8 mouse cellular contexts compared by ENCODE assay signal in the genomic region with DNA sequence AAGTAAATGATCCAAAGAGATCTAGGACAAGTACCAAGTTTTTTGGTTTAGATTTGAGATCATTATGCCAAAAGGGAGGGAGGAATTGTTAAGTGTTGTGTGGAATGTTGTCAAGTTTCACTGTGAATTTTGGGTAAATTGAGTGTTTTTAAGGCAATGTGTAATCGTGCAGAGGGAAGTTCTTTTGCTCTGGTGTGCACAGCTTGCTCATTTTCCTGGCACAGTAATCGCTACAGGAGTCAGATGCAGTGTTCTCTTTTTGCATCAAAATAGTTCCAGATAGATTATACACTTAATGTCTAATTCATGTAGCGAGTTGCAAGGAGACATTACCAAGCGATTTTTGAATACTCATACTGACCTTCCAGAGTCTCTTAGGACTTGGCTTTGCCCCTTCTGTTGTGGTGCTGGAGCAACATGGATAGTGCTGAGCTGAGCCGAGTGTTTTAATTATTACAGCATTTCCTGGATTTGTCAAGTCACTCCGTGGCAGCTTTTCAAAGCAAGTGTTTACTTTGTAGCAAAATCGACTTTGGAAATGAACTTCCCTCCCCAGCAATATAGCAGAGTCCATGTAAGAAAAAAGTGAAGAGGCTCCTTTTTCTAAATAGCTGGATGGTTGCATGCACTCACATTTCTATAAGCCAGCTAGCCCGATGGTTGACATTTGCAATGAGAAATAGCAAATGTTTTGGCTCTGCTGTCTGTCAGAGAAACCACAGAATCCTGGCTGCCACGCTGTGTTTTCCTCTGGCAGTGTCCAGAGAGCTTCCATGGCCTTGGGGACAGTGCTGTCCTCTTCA.
A peak's percentile ranks its signal among the peaks of the same experiment; 100 is the strongest.
DNase-seq lines count a peak whose midpoint lies in the region; ATAC-seq and TF ChIP-seq lines count a peak whose summit lies in the region.

No protein-coding gene starts in this region.

- no peak overlapping the region for H3K27ac ChIP-seq in forebrain, embryonic 16.5 days (ENCODE audit: low read length)
- H3K27ac ChIP-seq in forebrain, embryonic 11.5 days (ENCODE audit: low read depth, low read length), result no peak overlapping the region
- H3K27ac ChIP-seq in heart, embryonic 10.5 days, result no peak overlapping the region

- no peak overlapping the region for H3K4me3 ChIP-seq in forebrain, embryonic 16.5 days (replicated peaks; ENCODE audit: low read length)
- H3K4me3 ChIP-seq in forebrain, embryonic 11.5 days (ENCODE audit: low read depth, low read length), result no peak overlapping the region
- no peak overlapping the region for H3K4me3 ChIP-seq in heart, embryonic 10.5 days
- peak overlapping the region; percentile 29 for H3K4me3 ChIP-seq in lung, adult 2 months (replicated peaks; ENCODE audit: extremely low read depth, low read depth, low read length)

- 0 out of 2 replicates have a peak, but pooled peaks cover 3% of the 10 kb centered on the region for H3K4me1 ChIP-seq in forebrain, embryonic 16.5 days (replicated peaks; ENCODE audit: control insufficient read depth, insufficient read depth, low read length)
- H3K4me1 ChIP-seq in forebrain, embryonic 11.5 days (replicated peaks; ENCODE audit: control insufficient read depth, insufficient read depth, low read length), result no peaks in the 10 kb centered on the region
- no peaks in the 10 kb centered on the region for H3K4me1 ChIP-seq in heart, embryonic 10.5 days
- H3K4me1 ChIP-seq in lung, adult 2 months (ENCODE audit: control insufficient read depth, insufficient read depth, low read length), result peaks cover 10% of the 10 kb centered on the region

- H3K36me3 ChIP-seq in forebrain, embryonic 16.5 days (ENCODE audit: control insufficient read depth, insufficient read depth), result no peaks in the 10 kb centered on the region
- no peaks in the 10 kb centered on the region for H3K36me3 ChIP-seq in forebrain, embryonic 11.5 days (ENCODE audit: control insufficient read depth, insufficient read depth, low read length)
- no peaks in the 10 kb centered on the region for H3K36me3 ChIP-seq in heart, embryonic 10.5 days

- TF ChIP-seq POLR2A in lung, adult 2 months (IDR thresholded peaks at IDR 0.05; ENCODE audit: borderline replicate concordance, extremely low read depth, low read depth, low read length), result no peak

- no peak overlapping the region for H3K9ac ChIP-seq in forebrain, embryonic 16.5 days (replicated peaks; ENCODE audit: low read depth, low read length)
- H3K9ac ChIP-seq in forebrain, embryonic 11.5 days (ENCODE audit: low read length), result no peak overlapping the region

- peak; percentile 79 for ATAC-seq in forebrain, embryonic 16.5 days
- ATAC-seq in forebrain, embryonic 11.5 days (replicated peaks; ENCODE audit: low FRiP score), result no peak

- TF ChIP-seq CTCF in lung, adult 2 months (IDR thresholded peaks at IDR 0.05; ENCODE audit: insufficient read depth, low read length), result no peak

- no peak for DNase-seq in forebrain, embryonic 11.5 days (ENCODE audit: low spot score)
- peak; percentile 12 for DNase-seq in Muller cell, postnatal 12 days (ENCODE audit: inconsistent ontology term)
- DNase-seq in heart, embryonic 10.5 days (ENCODE audit: low spot score), result peak; percentile 16
- DNase-seq in lung, adult 2 months, result no peak
- no peak for DNase-seq in embryo, embryonic 10.5 days (ENCODE audit: low spot score)
- DNase-seq in left cerebral cortex, postnatal 14 days (ENCODE audit: low spot score in 2 of 2), result no peak
- no peak for DNase-seq in urinary bladder, postnatal 10 days (ENCODE audit: low spot score)

- H3K4me2 ChIP-seq in forebrain, embryonic 16.5 days (ENCODE audit: low read length), result no peak overlapping the region
- H3K4me2 ChIP-seq in forebrain, embryonic 11.5 days (ENCODE audit: low read depth, low read length, severe bottlenecking), result no peak overlapping the region

- no peaks in the 10 kb centered on the region for H3K9me3 ChIP-seq in forebrain, embryonic 16.5 days (ENCODE audit: control insufficient read depth, low read length)
- H3K9me3 ChIP-seq in forebrain, embryonic 11.5 days (ENCODE audit: control insufficient read depth, low read length), result no peaks in the 10 kb centered on the region
- H3K9me3 ChIP-seq in heart, embryonic 10.5 days, result no peaks in the 10 kb centered on the region

- intact Hi-C loops in left cerebral cortex, postnatal 14 days (cut with DNase I), result no loop called here

- H3K27me3 ChIP-seq in forebrain, embryonic 16.5 days (replicated peaks; ENCODE audit: control insufficient read depth, insufficient read depth, low read length), result no peaks in the 10 kb centered on the region
- no peaks in the 10 kb centered on the region for H3K27me3 ChIP-seq in forebrain, embryonic 11.5 days (ENCODE audit: control insufficient read depth, insufficient read depth, low read length)
- H3K27me3 ChIP-seq in heart, embryonic 10.5 days (ENCODE audit: insufficient read depth, poor library complexity, severe bottlenecking), result no peaks in the 10 kb centered on the region

- WGBS in forebrain, embryonic 16.5 days, result 47% methylated on average over 9 of the region's 9 CpGs
- WGBS in forebrain, embryonic 11.5 days, result 80% methylated on average over 9 of the region's 9 CpGs
- WGBS in heart, embryonic 10.5 days, result 58% methylated on average over 9 of the region's 9 CpGs
- 15% methylated on average over 9 of the region's 9 CpGs for WGBS in lung, adult 2 months

Comparison
In these comparisons a context has a peak if more than half of its experiments do, and no peak if none do; other contexts are left out.
1. DNase-seq: peak in Muller cell, postnatal 12 days (single experiment) and heart, embryonic 10.5 days (single experiment); none in forebrain, embryonic 11.5 days (single experiment), lung, adult 2 months (single experiment), embryo, embryonic 10.5 days (single experiment), left cerebral cortex, postnatal 14 days (0 of 2) and urinary bladder, postnatal 10 days (single experiment).